Mouse (Mus musculus): ENCODE measurements at regions not wholly inside any gene's neighbourhood (a gene's known extent, or its start where the extent isn't known, plus 50 kb on each side); places are given as distances from the start of the nearest gene placed in this dataset.

DNA sequence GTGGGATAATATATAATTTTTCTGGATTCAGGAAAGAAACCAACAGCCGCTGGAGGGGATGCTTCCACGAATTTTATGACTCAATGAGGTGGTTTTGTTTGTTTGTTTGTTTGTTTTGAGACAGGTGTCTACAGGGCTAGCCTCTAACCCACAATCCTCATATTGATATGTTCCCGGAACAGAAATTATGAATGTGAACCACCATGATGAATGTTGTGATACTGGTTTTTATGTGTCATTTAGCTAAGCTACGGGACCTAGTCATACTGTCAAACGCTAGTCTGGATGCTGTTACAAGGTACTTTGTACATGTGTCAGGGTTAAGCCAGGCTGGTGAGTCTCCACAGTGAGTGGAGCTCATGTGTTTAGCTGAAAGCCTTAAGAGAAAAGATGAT lies 100.6 kb upstream of the Cpsf6 start:
- in situ Hi-C loops (cut with MboI; ENCODE audit: low sequenced_read_pairs) = no loop called here

DNA sequence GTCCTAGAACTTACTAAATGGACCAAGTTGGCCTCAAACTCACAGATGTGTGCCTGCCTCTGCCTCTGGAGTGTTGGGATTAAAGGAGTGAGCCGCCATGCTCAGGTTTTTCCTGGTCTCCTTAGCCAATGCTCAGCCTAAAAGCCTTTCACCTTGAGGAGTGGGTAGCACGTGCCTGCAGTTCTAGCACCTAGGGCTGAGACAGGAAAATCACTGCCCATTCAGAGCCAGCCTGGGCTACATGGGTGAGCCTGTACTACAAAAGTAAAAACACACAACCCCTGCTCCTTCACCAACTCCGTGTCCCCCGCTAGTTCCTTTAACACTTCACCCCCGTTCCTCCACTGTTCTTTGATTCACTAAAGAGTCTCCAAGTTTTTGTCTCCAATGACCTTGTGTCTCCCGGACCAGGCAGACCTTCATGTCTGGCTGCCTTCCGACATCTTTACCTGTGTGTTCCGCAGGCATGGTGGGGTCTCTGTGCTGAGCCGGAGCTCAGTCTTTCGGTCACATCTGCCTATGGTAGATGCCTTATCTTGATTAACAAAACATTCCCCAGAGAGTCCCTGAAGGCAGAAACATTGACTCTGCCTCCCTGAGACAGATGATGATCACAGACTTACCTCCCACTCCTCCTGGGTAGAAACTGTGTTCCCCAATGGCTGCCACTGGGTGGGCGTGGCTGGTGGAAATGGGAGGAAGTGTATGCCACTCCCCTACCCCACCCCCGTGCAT lies 100.1 kb upstream of the Cpsf6 start:
- in situ Hi-C loops (cut with MboI; ENCODE audit: low sequenced_read_pairs) = no loop called here

DNA sequence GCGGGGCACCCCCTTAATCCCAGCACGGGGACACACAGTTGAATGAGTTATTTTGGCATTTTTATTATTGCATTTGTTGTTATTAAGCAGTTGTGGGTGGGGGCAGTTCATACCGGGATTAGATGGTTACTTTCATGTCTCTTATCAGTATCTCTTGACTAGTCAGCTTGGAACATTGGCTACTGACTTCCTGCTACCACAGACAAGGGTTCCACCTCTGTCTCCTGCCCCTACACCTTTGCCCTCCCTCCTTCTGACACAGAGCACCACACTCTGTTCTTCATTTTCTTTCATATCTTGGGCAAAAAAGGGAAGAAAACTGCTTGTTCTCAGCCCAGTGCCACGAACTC lies 99.1 kb upstream of the Cpsf6 start:
- in situ Hi-C loops (cut with MboI; ENCODE audit: low sequenced_read_pairs) = no loop called here

GRCm38 (mm10) chr10:117478202-117478930 lies 98.6 kb upstream of the Cpsf6 start:
- in situ Hi-C loops (cut with MboI; ENCODE audit: low sequenced_read_pairs) = no loop called here

- in situ Hi-C loops (cut with MboI; ENCODE audit: low sequenced_read_pairs) = no loop called here
Observed at GRCm38 (mm10) chr10:117477331-117478201, 97.8 kb upstream of the Cpsf6 start.

- in situ Hi-C loops (cut with MboI; ENCODE audit: low sequenced_read_pairs) = no loop called here
Observed at GRCm38 (mm10) chr10:117475086-117475945, 95.5 kb upstream of the Cpsf6 start.

DNA sequence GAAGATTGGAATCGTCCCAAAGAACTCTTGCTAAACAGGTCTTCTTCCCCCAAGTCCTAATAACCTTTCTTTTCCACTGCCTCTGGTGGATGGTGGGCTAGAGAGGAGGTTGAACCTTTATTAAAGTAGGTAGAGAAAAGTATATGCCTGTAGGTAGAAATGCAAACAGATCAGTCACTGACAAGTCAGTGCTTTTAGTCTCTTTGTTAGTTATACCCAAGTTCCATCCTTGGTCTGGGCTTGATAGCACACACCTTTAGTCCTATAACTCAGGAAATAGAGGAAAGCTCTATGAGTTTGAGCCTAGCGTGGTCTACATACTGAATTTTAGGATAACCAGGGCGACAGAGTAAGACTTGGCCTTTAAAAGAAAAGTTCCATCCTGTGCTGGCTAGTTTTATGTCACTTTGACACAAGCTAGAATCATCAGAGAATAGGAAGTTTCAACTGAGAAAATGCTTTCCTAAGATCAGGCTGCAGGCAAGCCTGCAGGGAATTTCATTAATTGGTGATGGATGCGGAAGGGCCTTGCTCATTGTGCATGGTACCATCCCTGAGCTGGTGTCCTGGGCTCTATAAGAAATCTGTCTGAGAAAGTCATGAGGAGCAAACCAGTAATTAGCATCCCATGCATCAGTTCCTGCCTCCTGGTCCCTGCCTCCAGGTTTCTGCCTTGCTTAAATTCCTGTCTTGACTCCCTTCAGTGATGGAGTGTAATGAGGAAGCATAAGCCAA lies 94.7 kb upstream of the Cpsf6 start:
- in situ Hi-C loops (cut with MboI; ENCODE audit: low sequenced_read_pairs) = no loop called here

GRCm38 (mm10) chr10:117473471-117473870 lies 93.7 kb upstream of the Cpsf6 start:
- in situ Hi-C loops (cut with MboI; ENCODE audit: low sequenced_read_pairs) = no loop called here

DNA sequence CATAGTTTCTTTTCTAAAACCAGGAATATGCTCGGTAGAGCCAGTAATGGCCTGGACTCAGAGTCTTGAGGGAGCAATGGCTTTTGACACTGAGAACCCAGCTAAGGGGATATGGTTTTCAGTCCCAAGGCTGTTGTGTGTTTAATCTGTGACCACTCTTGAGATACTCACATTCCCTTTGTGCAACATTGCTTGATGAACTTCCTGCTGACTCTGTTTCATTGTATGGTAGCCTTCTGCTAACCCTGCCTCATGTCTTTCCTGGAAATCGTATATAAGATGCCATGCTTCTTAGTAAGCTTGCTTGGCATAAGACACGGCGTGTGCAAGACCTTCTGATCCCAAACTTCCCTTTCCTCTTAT lies 92.7 kb upstream of the Cpsf6 start:
- in situ Hi-C loops (cut with MboI; ENCODE audit: low sequenced_read_pairs) = no loop called here

DNA sequence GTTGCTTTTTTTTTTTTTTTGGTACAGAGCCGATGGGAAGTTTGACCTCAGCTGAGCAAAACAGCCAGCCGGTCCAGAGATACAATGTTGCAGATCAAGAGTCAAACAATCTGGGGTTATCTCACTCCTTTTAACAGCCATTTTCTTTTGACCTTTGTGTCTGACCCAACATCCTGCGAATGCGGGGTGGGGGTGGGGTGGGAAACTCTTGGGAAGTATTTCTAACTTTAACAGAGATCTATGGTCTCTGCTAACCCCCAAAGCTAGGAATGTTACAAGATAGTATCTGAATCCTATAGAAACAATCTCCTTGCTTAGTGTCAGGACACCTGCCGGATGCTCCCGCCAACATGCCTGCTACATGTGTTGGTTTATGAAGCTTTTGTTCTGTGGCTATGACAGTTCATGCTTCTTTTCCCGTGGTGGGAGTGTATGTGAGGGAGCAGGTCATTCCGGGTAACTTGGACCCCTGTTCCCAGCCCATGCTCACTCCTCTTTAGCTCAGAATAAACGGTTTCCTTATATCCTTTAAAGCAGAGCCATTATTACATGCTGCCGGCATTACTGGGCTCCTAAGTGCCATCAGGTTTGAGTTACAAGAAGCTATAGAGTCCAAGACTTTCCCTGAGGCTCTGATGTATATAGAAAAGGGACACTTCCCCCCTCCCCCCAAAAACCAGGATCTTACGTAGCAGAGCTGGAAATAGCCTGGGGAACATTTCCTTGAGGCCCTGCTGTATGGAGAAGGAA lies 92.2 kb upstream of the Cpsf6 start:
- in situ Hi-C loops (cut with MboI; ENCODE audit: low sequenced_read_pairs) = no loop called here

DNA sequence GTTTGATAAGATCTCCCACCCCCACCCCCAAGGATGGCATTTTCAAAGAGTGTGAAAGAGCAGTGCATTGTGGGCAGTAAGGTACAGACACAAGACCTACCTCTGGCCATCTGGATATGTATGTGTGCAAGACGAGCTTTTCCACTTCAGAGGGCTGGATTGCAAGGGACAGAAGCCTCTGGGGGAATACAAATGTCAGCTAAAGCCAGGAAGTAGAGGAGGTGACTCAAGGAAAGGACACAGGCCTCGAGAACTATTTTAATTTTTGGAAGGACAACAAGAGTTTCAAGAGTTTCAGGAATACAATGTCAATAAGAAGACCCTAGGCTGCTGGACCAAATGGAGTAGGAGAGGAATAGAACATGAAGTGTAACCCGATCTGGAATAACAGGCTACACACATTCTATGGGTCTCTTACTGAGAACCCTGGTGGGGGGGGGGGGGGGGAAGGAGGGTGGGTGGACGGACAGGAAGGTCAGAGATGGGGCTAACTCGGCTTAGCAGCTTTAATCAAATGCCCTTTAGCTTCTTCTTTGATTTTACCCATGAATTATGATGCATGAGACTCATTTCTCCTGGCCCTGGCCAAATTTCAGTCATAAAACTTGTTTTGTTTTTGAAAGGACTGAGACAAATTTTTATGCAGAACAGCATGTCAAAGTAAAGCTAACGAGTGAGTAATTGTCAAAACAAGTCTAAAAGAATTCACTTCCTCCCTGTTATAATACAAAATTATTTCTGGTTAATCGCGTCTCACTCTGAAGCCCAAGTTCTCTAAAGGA lies 91.4 kb upstream of the Cpsf6 start:
- in situ Hi-C loops (cut with MboI; ENCODE audit: low sequenced_read_pairs) = no loop called here

- in situ Hi-C loops (cut with MboI; ENCODE audit: low sequenced_read_pairs) = no loop called here
Observed at GRCm38 (mm10) chr10:117470481-117470880, 90.7 kb upstream of the Cpsf6 start.

DNA sequence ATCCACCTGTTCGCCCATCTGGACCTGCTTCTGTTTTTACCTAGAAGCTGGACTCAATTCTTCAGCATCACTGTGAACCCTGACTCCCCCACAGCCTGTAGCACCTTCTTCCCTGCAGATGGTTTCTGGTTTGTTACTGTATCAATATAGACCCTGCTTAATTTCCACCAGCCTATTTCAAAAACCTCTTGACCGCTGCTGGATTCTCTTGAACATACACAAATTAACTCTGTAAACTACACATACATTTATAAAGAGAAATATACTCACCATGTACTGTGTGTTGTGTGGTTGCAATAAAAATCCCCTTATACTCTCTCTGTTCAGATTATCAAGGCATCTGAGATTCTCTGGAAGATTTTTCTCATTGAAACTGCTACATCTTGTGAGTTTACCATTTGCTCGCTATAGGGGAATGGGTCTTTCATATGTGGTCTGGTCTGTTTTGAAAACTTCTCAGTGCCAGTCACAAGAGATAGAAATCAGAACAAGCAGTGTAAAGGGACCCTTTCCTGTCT lies 89.8 kb upstream of the Cpsf6 start:
- in situ Hi-C loops (cut with MboI; ENCODE audit: low sequenced_read_pairs) = no loop called here

DNA sequence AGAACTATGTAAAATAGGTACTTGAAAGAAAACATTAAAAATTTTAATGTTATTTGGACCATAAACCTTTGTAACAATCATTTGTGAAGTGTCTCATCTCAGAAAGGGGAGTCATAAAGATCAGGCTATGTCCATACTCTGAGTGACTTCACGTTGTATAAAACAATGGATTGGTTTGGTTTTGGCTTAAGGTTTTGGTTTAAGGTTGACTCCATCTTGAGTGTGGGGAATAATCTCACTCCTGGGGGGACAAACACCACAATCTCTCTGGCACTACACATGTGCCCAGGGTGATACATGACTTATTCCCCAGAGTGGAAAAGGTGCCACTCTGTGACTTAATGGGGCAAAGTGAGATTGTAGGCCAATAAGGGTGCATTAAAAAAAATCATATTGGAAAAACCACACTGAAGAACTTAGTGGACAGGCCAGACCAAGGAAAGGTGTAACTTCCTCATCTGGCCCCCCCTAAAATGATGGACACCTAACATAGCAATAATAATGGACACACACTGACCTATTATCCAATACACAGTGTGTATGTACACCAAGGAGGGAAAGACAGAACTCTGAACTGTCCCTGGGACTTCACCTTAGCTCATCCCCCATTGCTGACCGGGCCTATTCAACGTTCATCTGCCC lies 89.2 kb upstream of the Cpsf6 start:
- in situ Hi-C loops (cut with MboI; ENCODE audit: low sequenced_read_pairs) = no loop called here

GRCm38 (mm10) chr10:117468381-117468780 lies 88.6 kb upstream of the Cpsf6 start:
- in situ Hi-C loops (cut with MboI; ENCODE audit: low sequenced_read_pairs) = no loop called here

GRCm38 (mm10) chr10:117467161-117467560 lies 87.3 kb upstream of the Cpsf6 start:
- in situ Hi-C loops (cut with MboI; ENCODE audit: low sequenced_read_pairs) = no loop called here

GRCm38 (mm10) chr10:117466391-117466790 lies 86.6 kb upstream of the Cpsf6 start:
- in situ Hi-C loops (cut with MboI; ENCODE audit: low sequenced_read_pairs) = no loop called here

DNA sequence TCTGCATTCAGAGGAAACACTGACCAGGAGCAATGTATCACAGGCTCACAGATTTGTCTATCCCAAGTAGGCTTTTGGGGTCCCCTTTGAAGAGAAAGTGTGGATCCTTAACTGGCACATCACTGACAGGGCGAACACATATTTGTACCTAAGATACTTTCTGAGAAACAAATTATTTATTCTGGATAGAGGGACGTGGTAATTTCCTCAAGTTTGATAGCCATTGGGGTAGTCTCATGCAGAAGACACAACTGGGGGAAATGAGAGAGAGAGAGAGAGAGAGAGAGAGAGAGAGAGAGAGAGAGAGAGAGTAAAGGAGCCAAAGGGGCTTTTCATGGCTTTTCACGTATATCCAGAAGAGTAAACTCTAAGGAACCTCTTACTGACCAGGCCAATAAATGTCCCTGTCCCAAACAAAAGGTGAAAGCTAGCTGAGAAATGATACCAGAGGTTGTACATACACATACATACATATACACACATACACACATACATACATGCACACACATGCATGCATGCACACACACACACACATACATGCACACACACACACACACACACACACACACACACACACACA lies 85.9 kb upstream of the Cpsf6 start:
- in situ Hi-C loops (cut with MboI; ENCODE audit: low sequenced_read_pairs) = no loop called here

All from CH12F3 (cell line).